Mouse (Mus musculus): ENCODE measurements around the gene Pald1. TPM values are rescaled to one million over a fixed set of nuclear protein-coding genes. Genes with fewer than 3 reads are reported as not detected.
A peak's percentile ranks its signal among the peaks of the same experiment; 100 is the strongest.

Gene Pald1
- polyA plus RNA-seq, 1 experiment, result 7.5 TPM

- Histone ChIP-seq H3K27ac (ENCODE audit: control insufficient read depth, insufficient read depth, low read depth, low read length) (no peak overlapping the region), H3K4me1 (ENCODE audit: control insufficient read depth, insufficient read depth, low read length) (peaks cover 2% of the 10 kb centered on the region; the same call in 1 of the 2 replicates), H3K4me3 (ENCODE audit: control insufficient read depth, low read depth, low read length) (no peak overlapping the region), H3K36me3 (ENCODE audit: control insufficient read depth, insufficient read depth, low read length) (no peaks in the 10 kb centered on the region), H3K27me3 (ENCODE audit: control insufficient read depth, insufficient read depth, low read length) (no peaks in the 10 kb centered on the region)
- TF ChIP-seq CTCF (IDR thresholded peaks at IDR 0.05; ENCODE audit: control insufficient read depth, insufficient read depth, insufficient replicate concordance, low read depth, low read length) (no peak), POLR2A (IDR thresholded peaks at IDR 0.05; ENCODE audit: control insufficient read depth, low read depth, low read length) (no peak)
Observed at GRCm38 (mm10) chr10:61371884-61372584, 11.3 kb downstream of the Pald1 start.

- Histone ChIP-seq H3K4me3 (ENCODE audit: control insufficient read depth, low read depth, low read length) (no peak overlapping the region), H3K27ac (ENCODE audit: control insufficient read depth, insufficient read depth, low read depth, low read length) (peak overlapping the region; percentile 64), H3K27me3 (ENCODE audit: control insufficient read depth, insufficient read depth, low read length) (no peaks in the 10 kb centered on the region), H3K36me3 (ENCODE audit: control insufficient read depth, insufficient read depth, low read length) (no peaks in the 10 kb centered on the region), H3K4me1 (ENCODE audit: control insufficient read depth, insufficient read depth, low read length) (peaks cover 4% of the 10 kb centered on the region; the same call in 1 of the 2 replicates)
- no peak for TF ChIP-seq POLR2A (IDR thresholded peaks at IDR 0.05; ENCODE audit: control insufficient read depth, low read depth, low read length)
- no peak for TF ChIP-seq CTCF (IDR thresholded peaks at IDR 0.05; ENCODE audit: control insufficient read depth, insufficient read depth, insufficient replicate concordance, low read depth, low read length)
Observed at GRCm38 (mm10) chr10:61370273-61370979, 12.9 kb downstream of the Pald1 start.

- Histone ChIP-seq H3K4me3 (ENCODE audit: control insufficient read depth, low read depth, low read length) (no peak overlapping the region), H3K27me3 (ENCODE audit: control insufficient read depth, insufficient read depth, low read length) (no peaks in the 10 kb centered on the region), H3K27ac (ENCODE audit: control insufficient read depth, insufficient read depth, low read depth, low read length) (no peak overlapping the region), H3K4me1 (ENCODE audit: control insufficient read depth, insufficient read depth, low read length) (peaks cover 4% of the 10 kb centered on the region; the same call in 1 of the 2 replicates), H3K36me3 (ENCODE audit: control insufficient read depth, insufficient read depth, low read length) (no peaks in the 10 kb centered on the region)
- TF ChIP-seq POLR2A (IDR thresholded peaks at IDR 0.05; ENCODE audit: control insufficient read depth, low read depth, low read length), result no peak
- no peak for TF ChIP-seq CTCF (IDR thresholded peaks at IDR 0.05; ENCODE audit: control insufficient read depth, insufficient read depth, insufficient replicate concordance, low read depth, low read length)
Observed at GRCm38 (mm10) chr10:61369755-61370154, 13.6 kb downstream of the Pald1 start.

GRCm38 (mm10) chr10:61365902-61366301 lies 17.4 kb downstream of the Pald1 start:
- Histone ChIP-seq H3K27ac (ENCODE audit: control insufficient read depth, insufficient read depth, low read depth, low read length) (no peak overlapping the region), H3K4me3 (ENCODE audit: control insufficient read depth, low read depth, low read length) (no peak overlapping the region), H3K27me3 (ENCODE audit: control insufficient read depth, insufficient read depth, low read length) (no peaks in the 10 kb centered on the region), H3K4me1 (ENCODE audit: control insufficient read depth, insufficient read depth, low read length) (peaks cover 4% of the 10 kb centered on the region; the same call in 1 of the 2 replicates), H3K36me3 (ENCODE audit: control insufficient read depth, insufficient read depth, low read length) (no peaks in the 10 kb centered on the region)
- TF ChIP-seq CTCF (IDR thresholded peaks at IDR 0.05; ENCODE audit: control insufficient read depth, insufficient read depth, insufficient replicate concordance, low read depth, low read length) (no peak), POLR2A (IDR thresholded peaks at IDR 0.05; ENCODE audit: control insufficient read depth, low read depth, low read length) (no peak)

- H3K4me1 ChIP-seq (ENCODE audit: control insufficient read depth, insufficient read depth, low read length), result peaks cover 2% of the 10 kb centered on the region; the same call in 1 of the 2 replicates
- H3K27ac ChIP-seq (ENCODE audit: control insufficient read depth, insufficient read depth, low read depth, low read length), result no peak overlapping the region
Observed at GRCm38 (mm10) chr10:61364431-61364830, 18.9 kb downstream of the Pald1 start.

GRCm38 (mm10) chr10:61362992-61363391 lies 20.3 kb downstream of the Pald1 start:
- Histone ChIP-seq H3K4me3 (ENCODE audit: control insufficient read depth, low read depth, low read length) (no peak overlapping the region), H3K27me3 (ENCODE audit: control insufficient read depth, insufficient read depth, low read length) (no peaks in the 10 kb centered on the region), H3K27ac (ENCODE audit: control insufficient read depth, insufficient read depth, low read depth, low read length) (no peak overlapping the region), H3K36me3 (ENCODE audit: control insufficient read depth, insufficient read depth, low read length) (no peaks in the 10 kb centered on the region), H3K4me1 (ENCODE audit: control insufficient read depth, insufficient read depth, low read length) (peaks cover 2% of the 10 kb centered on the region; the same call in 1 of the 2 replicates)
- TF ChIP-seq POLR2A (IDR thresholded peaks at IDR 0.05; ENCODE audit: control insufficient read depth, low read depth, low read length), result no peak
- no peak for TF ChIP-seq CTCF (IDR thresholded peaks at IDR 0.05; ENCODE audit: control insufficient read depth, insufficient read depth, insufficient replicate concordance, low read depth, low read length)

More at GRCm38 (mm10) chr10:61364431-61364830, 18.9 kb downstream of the Pald1 start:
- no peaks in the 10 kb centered on the region for H3K27me3 ChIP-seq (ENCODE audit: control insufficient read depth, insufficient read depth, low read length)
- H3K4me3 ChIP-seq (ENCODE audit: control insufficient read depth, low read depth, low read length), result no peak overlapping the region
- TF ChIP-seq CTCF (IDR thresholded peaks at IDR 0.05; ENCODE audit: control insufficient read depth, insufficient read depth, insufficient replicate concordance, low read depth, low read length), result no peak
- no peak for TF ChIP-seq POLR2A (IDR thresholded peaks at IDR 0.05; ENCODE audit: control insufficient read depth, low read depth, low read length)
- H3K36me3 ChIP-seq (ENCODE audit: control insufficient read depth, insufficient read depth, low read length), result no peaks in the 10 kb centered on the region

GRCm38 (mm10) chr10:61362483-61362882 lies 20.8 kb downstream of the Pald1 start:
- no peak for TF ChIP-seq POLR2A (IDR thresholded peaks at IDR 0.05; ENCODE audit: control insufficient read depth, low read depth, low read length)
- no peak for TF ChIP-seq CTCF (IDR thresholded peaks at IDR 0.05; ENCODE audit: control insufficient read depth, insufficient read depth, insufficient replicate concordance, low read depth, low read length)
- no peaks in the 10 kb centered on the region for H3K36me3 ChIP-seq (ENCODE audit: control insufficient read depth, insufficient read depth, low read length)
- H3K27ac ChIP-seq (ENCODE audit: control insufficient read depth, insufficient read depth, low read depth, low read length), result no peak overlapping the region
- no peak overlapping the region for H3K4me3 ChIP-seq (ENCODE audit: control insufficient read depth, low read depth, low read length)
- no peaks in the 10 kb centered on the region for H3K27me3 ChIP-seq (ENCODE audit: control insufficient read depth, insufficient read depth, low read length)
- H3K4me1 ChIP-seq (ENCODE audit: control insufficient read depth, insufficient read depth, low read length), result peaks cover 2% of the 10 kb centered on the region; the same call in 1 of the 2 replicates
